Mouse (Mus musculus) embryonic facial prominence, embryonic 15.5 days (tissue): ENCODE data around the gene Tmem45a2. TPM values are rescaled to one million over a fixed set of nuclear protein-coding genes. Genes with fewer than 3 reads are reported as not detected.
"Not testable (repeated sequence)": the region's sequence is repeated elsewhere in the genome, so short reads cannot be mapped to it uniquely, and the experiment has no call there.

Experiments used
- ATAC-seq: fragments of 200-750 bp; cut with Nextera tagmentation; 2 replicates; pipeline ENCODE4 v1.8.0; 2017; ENCODE audit warnings: low read depth, moderate TSS enrichment; ENCODE audit not compliant: insufficient number of reproducible peaks, low FRiP score, low TSS enrichment
- H3K27ac ChIP-seq: fragments of 300-500 bp; sonication (generic); replicated peaks from 2 replicates; pipeline ENCODE4 v1.5.1; 2015; ENCODE audit warnings: mild to moderate bottlenecking, inconsistent platforms
- H3K27me3 ChIP-seq: fragments of 300-500 bp; sonication (generic); 2 replicates; pipeline ENCODE4 v1.6.1; 2015; ENCODE audit warnings: inconsistent platforms
- H3K36me3 ChIP-seq: fragments of 300-500 bp; sonication (generic); 2 replicates; pipeline ENCODE4 v1.6.1; 2015; ENCODE audit warnings: mild to moderate bottlenecking, inconsistent platforms
- H3K4me1 ChIP-seq: fragments of 300-500 bp; sonication (generic); 2 replicates; pipeline ENCODE4 v1.6.1; 2015; ENCODE audit warnings: inconsistent platforms
- H3K4me2 ChIP-seq: fragments of 300-500 bp; sonication (generic); replicated peaks from 2 replicates; pipeline ENCODE4 v1.6.1; 2015; ENCODE audit warnings: mild to moderate bottlenecking, inconsistent platforms
- H3K4me3 ChIP-seq: fragments of 300-500 bp; sonication (generic); replicated peaks from 2 replicates; pipeline ENCODE4 v1.5.1; 2015; ENCODE audit warnings: mild to moderate bottlenecking, inconsistent platforms
- H3K9ac ChIP-seq: fragments of 300-500 bp; sonication (generic); 2 replicates; pipeline ENCODE4 v1.6.1; 2015; ENCODE audit warnings: inconsistent platforms
- H3K9me3 ChIP-seq: fragments of 300-500 bp; sonication (generic); replicated peaks from 2 replicates; pipeline ENCODE4 v1.6.1; 2016; ENCODE audit warnings: inconsistent platforms
- WGBS: fragments of 180-500 bp; shearing (Covaris S2); methylation state at CpG from one replicate; pipeline ENCODE4 v1.1.7; 2015; 5-methylcytosine and 5-hydroxymethylcytosine counted together
- polyA plus RNA-seq: library from polyadenylated mRNA; unstranded; fragments of >200 nt; fragmentation: Nextera tagmentation; extraction: Ambion mirVana; gene quantifications from 2 replicates; pipeline ENCODE4 v1.2.1, GENCODE M21; 2015

Gene Tmem45a2
- polyA plus RNA-seq, 1 experiment from 2014 or later, result 0.15 TPM

DNA sequence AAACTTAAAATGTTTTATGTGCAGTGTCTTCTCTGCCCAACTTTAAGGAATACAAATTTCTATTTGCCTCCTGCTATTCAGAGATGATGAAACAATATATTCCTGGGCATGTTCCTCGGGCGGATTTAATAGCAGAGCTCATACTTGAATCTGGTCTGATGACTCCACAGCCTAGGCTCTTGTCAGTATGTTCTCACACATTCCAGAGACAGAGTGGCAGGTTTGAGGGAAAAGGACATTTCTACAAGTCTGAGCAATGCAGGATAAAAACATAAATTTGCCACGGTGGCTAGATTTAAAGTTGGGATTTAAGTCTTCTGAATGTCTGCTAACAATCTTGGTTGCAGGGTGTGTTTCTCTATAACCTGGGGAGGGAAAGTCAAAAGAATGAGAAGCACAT, 9.1 kb downstream of the Tmem45a2 start:
- Histone ChIP-seq H3K4me2 (no peak overlapping the region), H3K36me3 (no peaks in the 10 kb centered on the region), H3K4me1 (no peaks in the 10 kb centered on the region), H3K27ac (no peak overlapping the region), H3K9ac (no peak overlapping the region), H3K9me3 (no peaks in the 10 kb centered on the region), H3K27me3 (no peaks in the 10 kb centered on the region), H3K4me3 (no peak overlapping the region)
- 52% methylated on average over 3 of the region's 3 CpGs for WGBS
- ATAC-seq, result no peak

DNA sequence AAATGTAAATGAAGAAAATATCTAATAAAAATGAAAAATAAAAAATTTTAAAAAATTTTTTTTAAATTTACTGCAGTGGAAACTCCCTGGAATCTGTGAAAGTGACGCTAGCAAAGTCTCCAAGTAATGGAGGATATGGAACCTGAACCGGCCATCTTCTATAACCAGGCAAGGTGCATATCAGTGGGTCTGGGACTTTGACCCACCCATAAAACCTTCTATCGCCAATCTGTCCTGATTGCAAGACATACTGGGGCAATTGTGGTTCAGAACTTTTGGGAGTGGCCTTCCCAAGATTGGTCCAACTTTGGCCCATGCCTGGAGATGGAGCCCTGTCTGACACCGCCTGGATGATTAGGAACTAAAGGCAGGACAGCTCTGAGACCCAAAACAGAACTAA, 14.2 kb downstream of the Tmem45a2 start:
- Histone ChIP-seq H3K4me3 (no peak overlapping the region), H3K27me3 (no peaks in the 10 kb centered on the region), H3K4me2 (no peak overlapping the region), H3K4me1 (no peaks in the 10 kb centered on the region), H3K9me3 (no peaks in the 10 kb centered on the region), H3K36me3 (no peaks in the 10 kb centered on the region), H3K27ac (no peak overlapping the region), H3K9ac (no peak overlapping the region)
- WGBS, result 85% methylated on average over 4 of the region's 4 CpGs
- no peak for ATAC-seq

DNA sequence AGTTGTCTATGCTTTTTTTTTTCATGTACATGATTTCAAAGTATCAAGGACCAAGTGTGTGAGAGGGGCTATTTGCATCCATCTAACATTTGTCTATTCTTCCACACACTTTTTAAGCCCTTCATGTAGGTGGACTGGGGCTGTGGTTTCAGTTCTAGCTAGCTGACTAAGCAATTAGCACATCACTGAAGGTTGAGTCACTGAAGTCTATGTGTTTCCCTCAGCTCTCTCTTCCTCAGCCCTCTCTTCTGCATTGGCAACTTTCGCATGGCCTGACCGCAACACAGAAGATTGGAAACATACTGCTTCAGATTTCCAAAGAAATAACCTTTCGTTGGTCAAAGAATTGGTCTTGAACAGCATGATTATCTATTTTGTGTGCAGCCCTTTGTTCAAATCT, 21.2 kb downstream of the Tmem45a2 start:
- H3K9me3 ChIP-seq, result no peaks in the 10 kb centered on the region
- H3K9ac ChIP-seq, result no peak overlapping the region
- H3K4me3 ChIP-seq, result no peak overlapping the region
- no peaks in the 10 kb centered on the region for H3K36me3 ChIP-seq
- no peaks in the 10 kb centered on the region for H3K4me1 ChIP-seq
- H3K27ac ChIP-seq, result no peak overlapping the region
- 87% methylated on average over 3 of the region's 3 CpGs for WGBS
- H3K27me3 ChIP-seq, result no peaks in the 10 kb centered on the region
- ATAC-seq, result no peak
- H3K4me2 ChIP-seq, result no peak overlapping the region

DNA sequence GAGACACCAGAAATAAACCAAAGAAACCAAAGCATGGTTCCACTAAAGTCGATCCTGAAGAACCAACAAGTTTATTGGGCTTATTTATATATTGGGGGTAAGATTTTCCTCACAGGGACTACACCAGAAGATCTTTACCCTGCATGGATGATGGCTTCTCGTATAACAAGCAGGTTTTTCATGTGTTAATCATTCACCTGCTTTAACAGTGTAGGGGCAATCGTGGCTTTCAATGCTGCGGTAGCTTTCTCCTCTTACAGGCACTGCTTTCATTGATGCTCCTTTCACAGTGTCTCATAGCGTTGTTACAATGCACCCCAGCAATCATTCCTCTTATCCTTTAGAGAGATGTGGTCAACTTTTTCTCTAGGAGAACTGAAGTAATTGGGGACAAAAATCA, 32.6 kb downstream of the Tmem45a2 start:
- ATAC-seq, result no peak
- Histone ChIP-seq H3K4me3 (no peak overlapping the region), H3K9me3 (no peaks in the 10 kb centered on the region), H3K27me3 (no peaks in the 10 kb centered on the region), H3K4me2 (no peak overlapping the region), H3K4me1 (no peaks in the 10 kb centered on the region), H3K9ac (no peak overlapping the region), H3K36me3 (no peaks in the 10 kb centered on the region), H3K27ac (no peak overlapping the region)
- 64% methylated on average over 5 of the region's 5 CpGs for WGBS

DNA sequence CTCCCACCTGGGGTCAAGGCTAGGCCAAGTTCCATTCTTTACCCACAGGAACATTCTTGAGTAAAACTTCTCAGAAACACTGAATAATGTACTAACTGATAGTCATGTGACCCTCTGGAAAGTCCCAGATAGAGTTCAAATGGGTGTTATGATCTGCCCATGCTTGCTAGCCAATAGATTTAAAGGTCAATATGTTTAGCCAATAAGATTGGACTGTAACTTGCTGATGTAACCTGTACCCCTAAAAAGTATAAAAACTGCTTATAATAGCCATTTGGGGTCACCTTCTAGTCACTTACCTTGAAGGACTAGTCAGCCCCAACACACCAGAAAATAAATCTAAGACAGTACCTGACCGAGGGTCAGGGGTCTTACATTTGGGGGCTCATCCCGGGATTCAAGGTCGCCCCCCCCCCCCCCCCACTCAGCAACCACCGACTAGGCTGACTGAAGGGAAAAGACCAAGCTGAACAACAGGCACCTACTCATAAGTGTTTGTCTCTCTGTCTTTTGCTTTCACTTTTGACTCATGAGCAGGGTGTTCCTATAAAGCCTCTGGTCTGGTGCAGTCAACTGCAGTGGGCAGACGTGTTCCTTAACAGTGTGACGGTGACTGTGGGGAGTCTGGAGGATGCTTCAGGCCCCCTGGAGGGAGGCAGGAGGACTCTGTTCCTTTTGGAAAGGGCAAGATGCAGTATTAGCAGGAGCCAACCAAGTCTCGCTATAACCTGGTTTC, 40.9 kb downstream of the Tmem45a2 start:
- ATAC-seq, result no peak
- Histone ChIP-seq H3K27me3 (no peaks in the 10 kb centered on the region), H3K27ac (no peak overlapping the region), H3K4me2 (no peak overlapping the region), H3K4me1 (no peaks in the 10 kb centered on the region), H3K36me3 (no peaks in the 10 kb centered on the region), H3K9me3 (no peaks in the 10 kb centered on the region), H3K4me3 (no peak overlapping the region), H3K9ac (no peak overlapping the region)
- 79% methylated on average over 7 of the region's 7 CpGs for WGBS

- H3K36me3 ChIP-seq, H3K4me3 ChIP-seq, H3K9me3 ChIP-seq, ATAC-seq, H3K4me1 ChIP-seq, H3K27me3 ChIP-seq, H3K4me2 ChIP-seq, H3K27ac ChIP-seq, H3K9ac ChIP-seq: not testable (repeated sequence)
- 86% methylated on average over 9 of the region's 9 CpGs for WGBS
Measured at GRCm38 (mm10) chr16:56998283-56998682, 72.9 kb downstream of the Tmem45a2 start.

Other genes with a start within 250 kb of the Tmem45a2 start
- 82.2 and 101 TPM in 2 replicates for gene Tmem45a, start 185.2 kb downstream of the Tmem45a2 start, polyA plus RNA-seq
- 0.25 and 1.1 TPM in 2 replicates for gene Lnp1, start 143.3 kb downstream of the Tmem45a2 start, polyA plus RNA-seq
- gene Tomm70a, start 50.3 kb upstream of the Tmem45a2 start, polyA plus RNA-seq, result 35.1 and 37.4 TPM in 2 replicates
- gene Nit2, start 96.0 kb upstream of the Tmem45a2 start, polyA plus RNA-seq, result 79.6 and 88.6 TPM in 2 replicates
- 27.7 and 33.9 TPM in 2 replicates for gene Tbc1d23, start 160.1 kb upstream of the Tmem45a2 start, polyA plus RNA-seq
- gene Tmem30c, start 221.5 kb upstream of the Tmem45a2 start, polyA plus RNA-seq, result 0.05 TPM in 1 of 2 replicates, not detected in the other